Mouse (Mus musculus) C2C12 (cell line): ENCODE results near the gene Pkd1l1.

Source experiments
- CTCF ChIP-seq: IDR thresholded peaks from one replicate; pipeline ENCODE4 v1.5.1; 2011; ENCODE audit not compliant: control insufficient read depth, insufficient read depth, insufficient read length
- MYOD1 ChIP-seq: IDR thresholded peaks from one replicate; pipeline ENCODE4 v1.6.1; 2011; ENCODE audit warnings: low read depth; ENCODE audit not compliant: control insufficient read depth, insufficient read length

DNA sequence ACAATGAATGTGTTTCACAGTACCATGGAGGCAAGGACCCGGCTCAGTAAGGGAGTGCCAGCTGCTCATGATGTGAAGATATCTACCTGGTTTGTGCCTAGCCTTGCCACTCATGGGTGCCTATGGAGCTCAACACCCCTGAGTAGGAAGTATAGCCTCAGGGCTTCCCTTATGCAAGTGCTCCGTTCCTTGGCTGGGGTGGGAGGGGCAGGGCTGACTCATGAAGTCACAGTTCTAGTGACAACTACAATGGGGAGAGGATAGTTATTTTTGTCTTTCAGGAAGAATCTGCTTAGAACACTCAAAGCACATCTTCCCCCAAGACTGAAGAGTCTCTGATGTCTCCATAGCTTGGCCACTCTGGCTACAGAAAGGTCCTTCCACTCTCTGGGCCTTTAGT is 125.4 kb downstream of the Pkd1l1 start:
- TF ChIP-seq CTCF (no peak), MYOD1 (no peak)
